Mouse (Mus musculus) heart, adult 8-10 months (tissue): ENCODE results near the gene Josd2. TPM values are rescaled to one million over a fixed set of nuclear protein-coding genes. Genes with fewer than 3 reads are reported as not detected.
A peak's percentile ranks its signal among the peaks of the same experiment; 100 is the strongest.

ENCODE experiments used
- DNase-seq: peaks from one replicate; pipeline ENCODE4 v3.0.0; 2022; ENCODE audit warnings: low spot score
- microRNA-seq: library from miRNA; unstranded; fragments of <30 nt; microRNA quantifications from one replicate; pipeline ENCODE4 v1.2.0, GENCODE M21; 2022
- total RNA-seq, 4 experiments: library from RNA; stranded (reverse); gene quantifications; 2 replicates each; pipeline ENCODE4 v1.2.4; 2022

Josd2 gene
- total RNA-seq, 4 experiments from 2014 or later = 109 to 130 (median 125) TPM

GRCm38 (mm10) chr7:44497361-44498055, 29.7 kb downstream of the Josd2 start:
- no peak for DNase-seq

GRCm38 (mm10) chr7:44498922-44499321, 31.1 kb downstream of the Josd2 start:
- DNase-seq = no peak

DNA sequence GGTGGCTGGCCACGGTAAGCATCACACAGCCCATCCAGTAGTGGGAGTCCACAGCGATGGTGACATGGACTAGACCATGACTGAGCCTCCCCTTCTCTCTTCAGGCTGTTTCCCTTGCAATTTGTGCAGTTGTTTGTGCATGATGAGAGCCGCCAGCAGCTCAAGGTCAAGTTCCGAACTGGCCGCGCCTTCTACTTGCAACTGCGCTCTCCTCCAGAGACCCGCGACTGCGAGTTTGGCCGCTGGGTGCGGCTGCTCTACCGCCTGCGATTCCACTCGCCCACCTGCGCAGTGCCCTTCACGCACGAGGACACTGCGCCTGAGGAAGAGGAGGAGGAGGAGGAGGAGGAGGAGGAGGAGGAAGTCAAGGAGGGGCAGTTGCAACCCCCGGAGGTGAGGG, 32.3 kb downstream of the Josd2 start:
- no peak for DNase-seq

GRCm38 (mm10) chr7:44501563-44502115, 33.9 kb downstream of the Josd2 start:
- peak; percentile 54 for DNase-seq

GRCm38 (mm10) chr7:44507491-44507890, 39.7 kb downstream of the Josd2 start:
- DNase-seq = no peak

- no peak for DNase-seq
These were observed 51.6 kb downstream of the Josd2 start for GRCm38 (mm10) chr7:44519240-44519913.

- no peak for DNase-seq
These were observed 53.2 kb downstream of the Josd2 start for GRCm38 (mm10) chr7:44520990-44521389.

Small RNA genes lying within 50 kb of the gene (microRNA-seq; reads per million reads assigned to microRNA genes)
- 5.9 reads per million, percentile 14 among the genes with 10 or more reads in this experiment for gene Mir7052

Other genes with a start within 250 kb of the Josd2 start
- under 1 TPM in 2 of 4 experiments, not detected in 2; 0.47 to 0.57 TPM for gene Klk1, start 242.6 kb upstream of the Josd2 start, total RNA-seq
- gene Gm36864, start 231.8 kb upstream of the Josd2 start, total RNA-seq = not detected
- gene 1700028J19Rik, start 221.3 kb upstream of the Josd2 start, total RNA-seq = under 1 TPM; 0.31 to 0.98 (median 0.74) TPM
- 10 to 100 TPM in 3 of 4 experiments, 1 to 10 TPM in 1; 8.9 to 18.2 (median 13.7) TPM for gene 2410002F23Rik, start 221.3 kb upstream of the Josd2 start, total RNA-seq
- not detected for gene Acp4, start 210.6 kb upstream of the Josd2 start, total RNA-seq
- not detected for gene Gm15517, start 206.5 kb upstream of the Josd2 start, total RNA-seq
- gene Clec11a, start 161.1 kb upstream of the Josd2 start, total RNA-seq = 1 to 10 TPM in 1 of 4 experiments, under 1 TPM in 3; 0.41 to 1.2 (median 0.67) TPM
- 1 to 10 TPM; 1.8 to 4.7 (median 3.3) TPM for gene Shank1, start 157.7 kb upstream of the Josd2 start, total RNA-seq
- gene Syt3, start 83.9 kb upstream of the Josd2 start, total RNA-seq = 1 to 10 TPM; 2.4 to 3.7 (median 3.1) TPM
- under 1 TPM in 1 of 4 experiments, not detected in 3; 0.46 TPM for gene 1700008O03Rik, start 82.2 kb upstream of the Josd2 start, total RNA-seq
- gene Lrrc4b, start 39.0 kb upstream of the Josd2 start, total RNA-seq = 10 to 100 TPM; 33.5 to 37.9 (median 36.4) TPM
- 1 to 10 TPM in 1 of 4 experiments, under 1 TPM in 1, not detected in 2; 0.79 to 1.5 TPM for gene Aspdh, start 2.6 kb upstream of the Josd2 start, total RNA-seq
- 10 to 100 TPM; 73.8 to 84.8 (median 83.7) TPM for gene Emc10, start 28.5 kb downstream of the Josd2 start, total RNA-seq
- 1 to 10 TPM; 2.5 to 6.7 (median 3.3) TPM for gene Fam71e1, start 28.6 kb downstream of the Josd2 start, total RNA-seq
- gene Mybpc2, start 56.7 kb downstream of the Josd2 start, total RNA-seq = 10 to 100 TPM; 14.6 to 21.4 (median 17.7) TPM
- 1 to 10 TPM in 1 of 4 experiments, under 1 TPM in 3; 0.13 to 1.3 (median 0.27) TPM for gene Spib, start 64.1 kb downstream of the Josd2 start, total RNA-seq
- 10 to 100 TPM; 13.4 to 15.9 (median 14.9) TPM for gene Pold1, start 80.9 kb downstream of the Josd2 start, total RNA-seq
- gene Nr1h2, start 86.0 kb downstream of the Josd2 start, total RNA-seq = 10 to 100 TPM; 42.6 to 56.6 (median 45.5) TPM
- 1 to 10 TPM in 1 of 4 experiments, under 1 TPM in 3; 0.28 to 1.9 (median 0.37) TPM for gene Napsa, start 104.4 kb downstream of the Josd2 start, total RNA-seq
- gene Kcnc3, start 122.7 kb downstream of the Josd2 start, total RNA-seq = 1 to 10 TPM; 2.7 to 4.0 (median 2.7) TPM
- gene Myh14, start 202.9 kb downstream of the Josd2 start, total RNA-seq = 100 to 1,000 TPM in 1 of 4 experiments, 10 to 100 TPM in 3; 88.0 to 111 (median 88.2) TPM
- not detected for gene Izumo2, start 240.8 kb downstream of the Josd2 start, total RNA-seq